Mouse (Mus musculus): Measurements from ENCODE around the gene Sec14l5.

Sec14l5 gene

DNA sequence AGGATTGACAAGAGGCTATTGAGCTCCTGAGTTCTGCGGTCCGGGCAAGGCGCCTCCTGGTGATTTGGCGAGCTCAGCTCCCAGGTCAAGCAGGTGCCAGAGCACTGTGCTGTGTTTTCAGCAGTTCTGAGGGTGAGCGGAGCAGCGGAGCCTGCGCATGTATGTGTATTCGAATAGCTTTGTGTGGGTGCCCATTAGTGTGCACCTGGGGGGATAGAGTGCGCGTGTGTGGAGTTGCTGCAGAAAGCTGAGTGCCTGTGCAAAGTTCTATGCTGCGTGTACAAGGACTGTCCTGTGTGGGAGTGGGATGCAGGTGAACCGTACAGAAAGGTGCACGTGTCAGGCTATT is at the start of gene Sec14l5:
TSS of gene Sec14l5 (plus strand) at position 73 of the 349 bp plus-strand sequence.
- DNase-seq, result no peak

- no peak for DNase-seq
Measured at GRCm38 (mm10) chr16:5101000-5101399, 45.9 kb upstream of the Sec14l5 start.

- DNase-seq, result peak; percentile 27
Measured at GRCm38 (mm10) chr16:5109877-5110276, 37.0 kb upstream of the Sec14l5 start.

DNA sequence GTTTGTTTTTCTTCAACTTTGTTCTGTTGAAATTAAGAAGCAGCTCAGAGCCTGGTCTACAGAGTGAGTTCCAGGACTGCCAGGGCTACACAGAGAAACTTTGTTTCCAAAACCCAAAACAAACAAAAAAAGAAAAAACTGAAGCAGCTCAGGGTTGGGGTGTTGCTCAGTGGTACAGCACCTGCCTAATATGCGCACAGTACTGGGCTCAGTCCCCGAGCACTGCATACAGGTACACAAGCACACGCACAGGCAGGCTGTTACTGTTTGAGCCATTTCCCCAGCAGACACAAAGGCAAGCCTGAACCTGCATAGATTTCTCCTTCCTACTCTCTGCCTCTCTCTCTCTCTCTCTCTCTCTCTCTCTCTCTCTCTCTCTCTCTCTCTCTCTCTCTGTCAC is 35.9 kb upstream of the Sec14l5 start:
- DNase-seq, result no peak

- no peak for DNase-seq
Measured at GRCm38 (mm10) chr16:5113002-5113550, 33.8 kb upstream of the Sec14l5 start.

DNA sequence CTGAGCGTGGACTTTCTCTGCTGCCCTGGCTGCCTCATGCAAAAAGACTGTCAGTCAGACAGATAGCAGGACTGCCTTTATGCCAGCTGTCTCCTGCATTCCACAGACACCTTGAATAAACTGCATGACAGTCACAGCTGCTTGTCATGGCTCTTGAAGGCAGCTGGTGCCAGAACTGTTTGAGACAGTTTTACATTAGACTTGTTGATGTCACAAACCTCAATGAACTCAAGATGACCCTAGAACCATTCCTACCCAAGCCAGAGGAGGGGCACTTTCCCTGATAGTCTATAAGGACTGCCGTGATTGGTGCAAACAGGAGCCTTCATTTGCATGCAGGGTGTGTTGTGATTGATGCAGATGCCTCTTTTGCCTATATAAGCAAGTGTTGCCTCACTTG is 33.3 kb upstream of the Sec14l5 start:
- no peak for DNase-seq

GRCm38 (mm10) chr16:5119385-5119784 is 27.5 kb upstream of the Sec14l5 start:
- peak; percentile 35 for DNase-seq

GRCm38 (mm10) chr16:5119845-5120244 is 27.1 kb upstream of the Sec14l5 start:
- DNase-seq, result no peak

DNA sequence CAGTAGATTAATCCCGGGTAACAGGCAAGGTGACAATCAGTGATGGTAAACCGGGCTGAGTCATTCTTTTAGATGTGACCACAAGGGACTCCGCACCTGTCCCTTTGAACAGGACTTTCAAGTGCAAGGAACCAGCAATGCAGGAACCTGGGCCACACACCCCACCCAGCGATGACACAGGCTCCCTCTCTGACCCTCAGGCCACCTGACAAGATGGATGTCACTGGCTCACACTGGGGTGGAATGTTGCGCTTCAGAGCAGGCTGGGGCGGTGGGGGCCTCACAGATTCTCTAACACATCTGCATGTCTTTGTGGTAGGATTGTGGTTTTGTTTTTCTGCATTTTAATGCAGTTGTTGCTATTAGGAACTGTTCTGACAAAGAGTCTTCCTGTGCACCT is 23.4 kb upstream of the Sec14l5 start:
- no peak for DNase-seq

GRCm38 (mm10) chr16:5130196-5130595 is 16.7 kb upstream of the Sec14l5 start:
- DNase-seq, result no peak

GRCm38 (mm10) chr16:5130766-5131165 is 16.1 kb upstream of the Sec14l5 start:
- peak; percentile 48 for DNase-seq

- no peak for DNase-seq
Measured at GRCm38 (mm10) chr16:5131251-5131922, 15.5 kb upstream of the Sec14l5 start.

DNA sequence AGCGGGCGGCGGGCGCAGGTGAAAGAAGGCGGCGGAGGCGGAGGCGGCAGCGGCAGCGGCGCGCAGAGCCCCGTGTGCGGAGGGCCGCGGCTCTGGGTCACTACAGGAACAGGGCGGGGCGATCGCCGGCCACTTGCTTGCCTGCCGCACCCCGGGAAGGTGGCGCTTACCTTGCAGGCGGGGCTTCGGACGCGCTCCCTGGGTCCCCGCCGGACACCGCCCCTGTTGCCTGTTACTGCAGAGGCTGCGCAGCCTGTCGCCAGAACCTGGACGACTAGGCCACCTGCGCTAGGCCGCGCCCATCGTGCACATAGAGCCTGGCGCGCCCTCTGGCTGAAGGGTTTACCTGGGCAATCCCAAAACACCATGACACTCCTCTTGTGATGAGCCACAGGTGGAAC is 14.5 kb upstream of the Sec14l5 start, which contains the start of gene Ppl:
TSS of gene Ppl (minus strand) at position 21 of the 401 bp plus-strand sequence.
- peak; percentile 89 for DNase-seq

- DNase-seq, result peak; percentile 58
Measured at GRCm38 (mm10) chr16:5134623-5135330, 12.1 kb upstream of the Sec14l5 start.

DNA sequence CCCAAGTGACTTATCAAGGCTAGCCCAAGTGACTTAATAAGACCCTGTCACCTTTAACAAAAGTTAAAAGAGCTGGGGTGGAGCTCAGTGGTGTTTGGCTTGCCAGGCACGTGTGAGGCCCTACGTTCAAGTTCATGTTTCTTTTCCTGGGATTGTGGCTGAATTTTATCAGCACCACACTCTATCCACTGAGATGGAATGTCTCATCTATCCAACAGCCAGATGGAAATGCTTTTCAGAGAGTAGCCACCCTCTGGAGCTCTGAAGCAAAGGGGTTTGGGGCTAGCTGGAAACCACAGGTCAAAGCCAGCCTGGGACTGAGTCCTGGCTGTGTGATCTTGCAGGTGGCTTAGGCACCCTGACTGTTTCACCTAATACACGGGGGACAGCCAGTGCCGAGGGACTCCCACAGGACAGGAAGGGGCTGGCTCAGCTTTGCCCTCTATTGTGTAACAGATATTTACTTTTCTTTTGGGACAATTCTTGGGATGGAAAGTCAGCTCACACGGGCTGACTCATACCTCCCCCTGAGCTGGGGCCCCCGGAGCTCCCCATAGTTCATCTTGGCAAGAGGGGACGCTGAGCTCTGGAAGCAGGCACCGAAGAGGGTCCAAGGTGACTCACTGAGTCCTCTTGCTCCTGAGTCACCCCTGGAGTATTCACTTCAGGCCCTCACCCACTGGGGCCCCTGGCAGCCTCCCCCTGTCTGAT is 11.2 kb upstream of the Sec14l5 start:
- DNase-seq, result no peak

- DNase-seq, result peak; percentile 67
Measured at GRCm38 (mm10) chr16:5136505-5136904, 10.4 kb upstream of the Sec14l5 start.

- no peak for DNase-seq
Measured at GRCm38 (mm10) chr16:5137006-5137540, 9.8 kb upstream of the Sec14l5 start.

GRCm38 (mm10) chr16:5139741-5140140 is 7.2 kb upstream of the Sec14l5 start:
- peak; percentile 42 for DNase-seq

- peak; percentile 84 for DNase-seq
Measured at GRCm38 (mm10) chr16:5145570-5145969, 1.3 kb upstream of the Sec14l5 start.

DNA sequence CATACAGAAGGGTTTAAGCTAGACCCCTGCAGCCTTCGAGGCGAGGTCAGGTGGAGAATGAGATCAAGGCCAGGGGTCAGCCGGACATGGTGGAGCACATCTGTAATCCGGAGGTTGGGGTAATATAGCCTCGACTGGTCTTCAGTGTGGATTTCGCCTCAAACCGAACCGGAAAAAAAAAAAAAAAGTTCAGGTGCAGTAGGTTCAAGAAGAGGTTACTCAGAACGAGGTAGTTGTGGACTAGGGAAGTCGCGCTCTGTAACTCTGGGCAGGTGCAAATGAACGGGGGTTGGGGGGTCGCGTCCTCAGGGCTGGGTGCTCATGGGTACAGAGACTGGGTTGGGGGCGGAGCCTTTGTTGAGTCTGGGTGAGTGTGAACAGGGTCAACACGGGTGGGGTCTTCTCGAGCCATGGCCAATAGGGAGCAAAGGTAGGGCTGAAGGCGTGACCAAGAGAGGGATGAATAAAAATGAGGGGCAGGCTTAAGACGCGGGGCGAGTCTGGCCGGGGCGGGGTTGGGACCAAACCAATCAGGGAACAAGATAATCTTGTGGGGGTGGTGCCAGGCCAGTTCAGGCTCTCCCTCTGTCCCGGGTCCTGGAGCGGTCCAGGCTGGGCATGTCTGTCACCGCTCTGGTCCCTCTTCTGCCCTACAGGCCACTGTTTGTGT is 407 bp upstream of the Sec14l5 start:
- DNase-seq, result peak; percentile 88

- no peak for DNase-seq
Measured at GRCm38 (mm10) chr16:5150544-5150943, 3.6 kb downstream of the Sec14l5 start.

- DNase-seq, result no peak
Measured at GRCm38 (mm10) chr16:5153299-5154026, 6.6 kb downstream of the Sec14l5 start.
